Mouse (Mus musculus): ENCODE data around the gene Olfr1274-ps.
"Not testable (repeated sequence)": the region's sequence is repeated elsewhere in the genome, so short reads cannot be mapped to it uniquely, and the experiment has no call there.

The Olfr1274-ps gene

DNA sequence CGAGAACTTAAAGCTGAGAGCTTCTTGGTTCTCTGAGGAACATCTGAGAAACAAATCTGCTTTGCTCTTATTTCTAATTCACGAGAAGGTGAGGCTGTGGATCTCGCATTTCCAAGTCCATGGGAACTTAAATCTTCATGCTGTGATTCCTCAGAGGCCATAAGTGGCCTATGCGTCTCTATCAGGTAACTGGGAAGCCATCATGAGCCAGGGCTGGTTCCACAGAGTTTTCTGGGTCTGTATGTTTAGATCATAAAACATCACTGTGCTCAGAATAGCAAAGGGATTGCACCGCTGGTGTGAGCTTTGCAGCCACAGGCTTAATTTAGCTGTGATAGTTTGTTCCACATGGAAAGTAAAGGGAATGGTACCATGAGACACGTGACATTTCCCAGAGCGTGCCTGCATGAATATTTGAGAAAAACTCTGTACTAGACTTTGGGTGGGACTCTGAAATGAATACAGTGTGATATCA is at the start of gene Olfr1274-ps:
Gene Olfr1274-ps (plus strand): TSS at position 51 of the 475 bp plus-strand sequence.
- DNase-seq (ENCODE audit: low spot score): not testable (repeated sequence)

DNA sequence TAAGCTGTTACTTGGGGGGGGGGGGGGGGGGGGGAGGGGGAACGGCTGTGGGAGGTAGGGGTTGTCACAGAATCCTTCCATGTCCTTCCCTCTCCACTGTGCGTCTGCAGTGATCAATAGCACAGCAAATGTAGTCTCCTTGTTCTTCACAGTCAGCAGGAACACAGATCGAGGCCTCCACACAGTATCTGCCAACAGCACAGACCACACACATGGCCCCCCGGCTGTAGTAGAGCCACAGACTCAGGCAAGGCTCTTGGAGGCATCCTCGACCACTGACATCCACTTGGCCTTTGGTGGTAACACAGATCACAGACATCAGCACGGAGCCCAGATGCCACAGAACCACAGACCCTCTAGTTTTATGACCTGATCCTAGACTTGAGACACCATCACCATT is 47.4 kb upstream of the Olfr1274-ps start:
- DNase-seq (ENCODE audit: low spot score): not testable (repeated sequence)

DNA sequence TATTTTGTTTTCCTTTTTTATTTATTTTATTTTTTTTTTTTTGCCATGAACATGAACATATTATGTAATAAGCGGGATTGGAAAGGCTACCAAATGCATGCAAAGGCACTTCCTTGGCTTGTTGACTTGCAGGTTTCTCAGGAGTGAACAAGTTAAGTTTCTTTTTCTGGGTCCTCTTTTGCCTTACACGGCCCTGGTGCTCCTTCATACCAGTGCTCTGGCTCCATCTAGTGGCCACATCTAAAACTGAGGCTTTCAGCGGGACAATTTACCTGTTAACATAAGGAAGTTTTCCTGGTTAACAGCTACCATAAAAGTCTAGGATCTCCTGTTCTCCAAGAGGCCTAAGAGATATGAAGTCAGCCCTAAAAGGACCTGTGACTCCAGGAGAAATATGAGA is 46.9 kb upstream of the Olfr1274-ps start:
- not testable (repeated sequence) for DNase-seq (ENCODE audit: low spot score)

DNA sequence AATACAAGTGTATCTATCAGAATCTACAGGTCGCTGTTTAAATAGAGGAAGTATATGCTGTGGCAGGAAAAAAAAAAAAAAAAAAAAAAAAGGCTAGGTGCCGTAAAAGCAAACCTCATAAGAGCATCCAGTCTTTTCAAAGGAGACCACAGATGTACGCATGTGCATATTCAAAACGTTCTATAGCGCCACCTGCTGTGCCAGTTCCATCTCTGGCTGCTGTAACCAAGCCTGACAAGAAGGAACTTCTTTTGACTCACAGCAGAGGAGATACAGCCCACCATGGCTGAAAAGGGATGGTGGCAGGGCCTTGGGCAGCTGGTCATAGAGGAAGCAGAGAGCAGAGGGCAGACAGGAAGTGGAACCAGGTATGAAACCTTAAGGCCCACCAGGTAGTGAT is 39.3 kb upstream of the Olfr1274-ps start:
- DNase-seq (ENCODE audit: low spot score): not testable (repeated sequence)

DNA sequence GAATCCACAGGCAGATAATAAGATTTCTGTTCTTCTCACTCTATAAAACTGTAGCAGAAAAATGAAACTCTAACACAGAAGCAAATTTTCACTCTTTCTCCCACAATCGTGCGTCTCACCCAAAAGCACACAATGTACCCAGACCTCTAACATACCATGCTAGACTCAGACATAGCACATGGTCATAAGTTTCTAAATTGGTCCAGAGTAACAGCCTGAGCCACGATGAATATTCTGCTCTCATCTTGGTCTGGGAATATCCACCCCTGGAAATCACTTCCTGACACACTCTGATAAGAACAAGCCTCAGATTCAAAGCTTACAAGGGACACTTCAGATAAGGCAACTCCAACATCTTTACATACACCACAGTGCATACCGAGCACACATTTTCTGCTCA is 38.3 kb upstream of the Olfr1274-ps start:
- DNase-seq (ENCODE audit: low spot score): not testable (repeated sequence)

DNA sequence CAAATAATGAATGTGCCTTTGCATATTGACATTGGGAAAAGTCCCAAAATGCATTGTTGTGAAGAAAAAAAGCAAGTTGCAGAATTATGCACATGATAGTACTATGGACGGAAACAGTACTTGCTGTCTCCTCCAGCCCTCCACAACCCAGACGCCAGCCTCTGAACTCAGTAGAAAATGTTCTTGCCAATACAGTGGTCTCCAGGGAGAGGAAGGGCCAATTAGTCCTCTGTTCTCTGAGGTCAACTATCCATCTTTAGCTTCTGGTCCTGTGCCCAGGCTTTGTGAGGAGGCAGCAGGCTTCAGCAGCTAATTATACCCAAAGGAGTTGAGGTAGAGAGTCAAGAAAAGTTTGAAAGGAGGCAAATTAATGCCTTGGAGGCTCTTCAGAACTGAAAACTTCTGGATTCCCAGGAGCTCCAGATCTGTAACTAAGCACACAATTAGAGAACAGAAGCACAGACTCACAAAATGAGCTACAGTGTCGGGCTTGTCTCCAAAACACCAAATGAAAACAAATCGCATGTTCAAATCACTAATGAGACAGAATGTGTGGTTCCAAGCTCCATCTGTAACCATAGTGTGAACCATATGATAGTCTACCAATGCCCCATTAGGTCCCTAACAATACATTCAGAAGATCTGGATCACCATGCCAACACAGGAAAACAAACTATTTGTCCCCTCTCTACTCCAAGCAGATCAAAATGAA is 15.8 kb downstream of the Olfr1274-ps start:
- not testable (repeated sequence) for DNase-seq (ENCODE audit: low spot score)

DNA sequence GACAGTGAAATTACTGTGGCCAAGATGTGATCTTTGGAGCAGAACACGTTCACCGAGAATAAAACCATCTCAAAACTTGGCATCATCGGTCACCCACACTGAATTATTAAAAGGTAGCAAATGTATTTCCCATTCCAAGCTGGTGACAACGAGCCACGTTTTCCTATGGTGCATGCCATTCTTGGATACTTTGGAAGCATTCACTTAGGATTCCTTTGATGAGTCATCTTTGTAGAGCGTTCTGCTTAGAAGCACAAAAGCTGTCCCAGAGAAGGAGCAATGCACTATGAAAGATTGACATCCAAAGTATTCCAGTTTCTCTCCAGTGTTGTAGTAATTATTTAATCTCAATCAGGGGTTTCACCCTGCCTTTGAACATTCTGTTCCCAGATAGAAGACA is 23.8 kb downstream of the Olfr1274-ps start:
- DNase-seq (ENCODE audit: low spot score): not testable (repeated sequence)

DNA sequence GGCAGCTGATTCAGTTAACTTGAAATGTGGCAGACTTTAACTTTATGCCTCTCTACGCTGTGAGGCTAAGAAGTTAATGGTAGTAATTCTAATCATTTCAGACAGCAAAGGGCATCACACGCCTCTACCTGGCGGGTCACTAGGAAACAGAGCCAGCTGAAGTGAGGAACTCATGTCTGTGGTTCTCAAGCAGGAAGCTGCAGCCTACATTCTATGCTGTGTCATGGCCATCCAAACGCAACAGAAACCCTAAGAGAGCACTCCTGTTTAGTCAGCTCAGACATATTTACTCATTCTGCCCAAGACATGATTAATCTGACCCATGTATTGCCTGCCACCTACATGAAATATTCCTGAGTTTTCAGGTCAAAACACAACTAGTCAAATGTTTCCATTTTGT is 26.5 kb downstream of the Olfr1274-ps start:
- not testable (repeated sequence) for DNase-seq (ENCODE audit: low spot score)

DNA sequence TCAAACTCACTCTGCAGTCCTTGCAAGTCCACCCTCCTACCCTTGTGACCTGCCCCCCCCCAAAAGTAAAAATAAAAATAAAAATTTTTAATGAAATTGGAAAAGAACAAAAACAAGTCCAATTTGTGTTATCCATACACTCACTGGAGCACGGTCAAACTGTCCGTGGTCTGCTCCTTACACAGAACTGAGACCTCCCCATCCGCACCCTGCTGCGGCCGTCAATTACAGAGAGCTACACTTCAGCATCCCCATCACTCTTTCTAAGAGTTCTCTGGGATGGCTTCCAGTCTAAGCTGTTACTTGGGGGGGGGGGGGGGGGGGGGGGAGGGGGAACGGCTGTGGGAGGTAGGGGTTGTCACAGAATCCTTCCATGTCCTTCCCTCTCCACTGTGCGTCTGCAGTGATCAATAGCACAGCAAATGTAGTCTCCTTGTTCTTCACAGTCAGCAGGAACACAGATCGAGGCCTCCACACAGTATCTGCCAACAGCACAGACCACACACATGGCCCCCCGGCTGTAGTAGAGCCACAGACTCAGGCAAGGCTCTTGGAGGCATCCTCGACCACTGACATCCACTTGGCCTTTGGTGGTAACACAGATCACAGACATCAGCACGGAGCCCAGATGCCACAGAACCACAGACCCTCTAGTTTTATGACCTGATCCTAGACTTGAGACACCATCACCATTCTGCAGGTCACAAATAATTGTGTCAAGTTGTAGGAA is 30.7 kb downstream of the Olfr1274-ps start:
- not testable (repeated sequence) for DNase-seq (ENCODE audit: low spot score)

DNA sequence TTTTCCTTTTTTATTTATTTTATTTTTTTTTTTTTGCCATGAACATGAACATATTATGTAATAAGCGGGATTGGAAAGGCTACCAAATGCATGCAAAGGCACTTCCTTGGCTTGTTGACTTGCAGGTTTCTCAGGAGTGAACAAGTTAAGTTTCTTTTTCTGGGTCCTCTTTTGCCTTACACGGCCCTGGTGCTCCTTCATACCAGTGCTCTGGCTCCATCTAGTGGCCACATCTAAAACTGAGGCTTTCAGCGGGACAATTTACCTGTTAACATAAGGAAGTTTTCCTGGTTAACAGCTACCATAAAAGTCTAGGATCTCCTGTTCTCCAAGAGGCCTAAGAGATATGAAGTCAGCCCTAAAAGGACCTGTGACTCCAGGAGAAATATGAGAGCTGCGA is 31.3 kb downstream of the Olfr1274-ps start:
- not testable (repeated sequence) for DNase-seq (ENCODE audit: low spot score)

DNA sequence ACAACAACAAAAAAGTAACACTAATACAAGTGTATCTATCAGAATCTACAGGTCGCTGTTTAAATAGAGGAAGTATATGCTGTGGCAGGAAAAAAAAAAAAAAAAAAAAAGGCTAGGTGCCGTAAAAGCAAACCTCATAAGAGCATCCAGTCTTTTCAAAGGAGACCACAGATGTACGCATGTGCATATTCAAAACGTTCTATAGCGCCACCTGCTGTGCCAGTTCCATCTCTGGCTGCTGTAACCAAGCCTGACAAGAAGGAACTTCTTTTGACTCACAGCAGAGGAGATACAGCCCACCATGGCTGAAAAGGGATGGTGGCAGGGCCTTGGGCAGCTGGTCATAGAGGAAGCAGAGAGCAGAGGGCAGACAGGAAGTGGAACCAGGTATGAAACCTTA is 39.0 kb downstream of the Olfr1274-ps start:
- DNase-seq (ENCODE audit: low spot score): not testable (repeated sequence)

DNA sequence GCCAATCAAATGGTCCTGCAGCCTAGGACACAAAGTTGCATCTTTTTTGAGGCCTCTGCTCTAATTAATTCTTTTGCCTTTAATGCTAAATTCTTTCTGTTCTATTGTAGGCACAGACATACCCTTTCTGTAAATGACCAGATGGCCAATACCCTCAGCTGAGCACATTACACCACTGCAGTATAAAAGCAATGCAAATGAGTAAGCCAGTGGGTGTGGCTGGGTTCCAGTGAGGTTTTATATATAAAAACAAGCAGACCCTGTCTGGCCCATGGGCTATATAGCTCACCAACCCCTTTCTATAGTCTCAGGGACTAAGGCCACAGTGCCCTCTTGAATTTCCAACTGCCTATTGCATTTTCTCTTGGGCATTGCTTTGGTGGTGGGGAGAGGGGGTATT is 41.7 kb downstream of the Olfr1274-ps start:
- DNase-seq (ENCODE audit: low spot score): not testable (repeated sequence)

DNA sequence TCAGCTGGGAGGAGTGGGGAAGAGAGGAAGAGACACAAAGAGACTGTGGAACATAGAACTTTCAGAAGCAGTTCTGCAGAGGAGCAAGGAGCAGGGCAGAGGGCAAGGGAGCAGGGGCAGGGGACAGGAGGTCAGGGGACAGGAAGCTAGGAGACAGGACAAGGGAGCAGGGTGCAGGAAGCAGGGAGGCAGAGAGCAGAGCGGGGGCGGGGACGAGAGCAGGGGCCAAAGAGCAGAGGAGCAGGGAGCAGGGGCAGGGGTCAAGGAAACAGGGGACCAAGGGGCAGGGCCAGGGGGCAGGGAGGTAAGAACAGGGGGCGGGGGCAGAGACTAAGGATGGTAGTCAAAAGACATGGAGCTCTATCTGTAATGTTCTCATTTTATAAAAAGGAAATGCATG is 43.3 kb downstream of the Olfr1274-ps start:
- not testable (repeated sequence) for DNase-seq (ENCODE audit: low spot score)

DNA sequence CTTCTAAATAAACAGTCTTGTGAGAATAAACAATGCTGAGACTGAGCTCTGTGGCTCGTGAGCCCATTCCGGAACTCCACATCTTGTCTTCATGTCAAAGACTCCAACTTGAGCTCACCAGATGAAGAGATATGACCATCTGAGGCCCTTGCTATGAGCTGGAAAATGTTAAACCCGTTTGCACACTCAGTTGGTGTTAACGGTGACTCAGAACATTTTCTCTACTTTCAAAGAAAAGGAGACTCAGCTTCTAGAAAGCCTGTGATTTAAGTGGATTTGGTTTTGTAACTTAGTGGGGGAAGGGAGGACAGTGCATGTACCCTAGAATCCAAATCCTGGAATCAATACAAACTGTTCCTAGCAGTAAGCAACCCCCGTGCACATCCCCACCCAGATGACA is 45.3 kb downstream of the Olfr1274-ps start:
- no peak for DNase-seq (ENCODE audit: low spot score)

DNA sequence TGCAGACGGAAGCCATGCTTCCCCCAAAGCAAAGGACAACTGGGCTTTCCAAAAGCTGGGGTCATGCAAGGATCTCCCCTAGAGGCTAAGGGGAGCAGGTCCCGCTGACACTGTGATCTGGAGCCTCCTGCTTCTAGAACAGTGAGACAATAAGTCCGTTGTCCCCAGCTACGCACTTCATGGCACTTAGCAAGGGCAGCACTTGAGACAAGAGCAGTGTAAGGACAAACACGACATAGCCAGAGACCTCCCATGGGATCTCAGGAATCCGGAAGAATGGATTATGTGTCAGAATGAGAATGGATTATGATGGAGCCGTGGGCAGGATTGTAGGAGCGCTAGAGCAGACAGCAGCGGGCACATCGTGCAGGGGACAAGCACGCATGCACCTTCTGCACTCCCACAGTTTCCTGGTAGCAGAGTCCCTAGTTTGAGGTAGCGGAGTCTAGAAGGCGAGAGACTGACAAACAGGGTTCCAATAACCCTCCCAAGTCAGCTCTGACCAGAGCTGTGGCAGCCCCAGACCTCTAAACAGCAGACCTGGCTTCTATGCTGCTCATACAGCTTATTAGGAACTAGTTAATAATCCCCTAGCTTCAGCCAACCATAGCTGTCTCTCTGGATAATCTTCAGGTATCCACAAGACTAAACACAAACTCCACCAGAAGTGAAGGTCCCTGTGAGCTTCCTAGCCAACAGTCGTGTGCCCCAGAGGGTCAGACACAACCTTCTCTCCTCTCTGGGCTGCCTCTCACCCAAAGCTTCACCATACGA is 50.7 kb downstream of the Olfr1274-ps start:
- peak; percentile 54 for DNase-seq (ENCODE audit: low spot score)

DNA sequence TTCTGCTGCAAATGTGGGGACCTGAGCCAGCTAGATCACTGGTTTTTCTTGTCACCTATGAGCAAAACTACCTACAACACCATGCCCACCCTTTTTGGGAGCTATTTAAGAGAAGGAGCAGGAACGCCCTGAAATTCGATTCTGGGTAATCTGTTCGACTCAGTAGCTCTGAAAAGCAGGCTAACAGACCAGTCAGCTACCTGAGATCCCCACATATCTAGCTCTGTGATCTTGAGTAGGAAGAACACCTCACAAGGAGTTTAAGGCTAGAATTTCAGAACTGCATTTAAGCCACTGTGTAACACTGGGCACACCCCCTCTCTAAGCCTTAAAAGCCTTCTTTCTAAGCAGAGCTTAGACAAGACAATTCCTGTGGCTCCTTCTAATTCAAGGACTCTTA is 53.9 kb downstream of the Olfr1274-ps start:
- DNase-seq (ENCODE audit: low spot score): no peak
